Mouse (Mus musculus): ENCODE measurements around the gene Impdh1.
"Not testable (repeated sequence)": the region's sequence is repeated elsewhere in the genome, so short reads cannot be mapped to it uniquely, and the experiment has no call there.

Gene Impdh1

DNA sequence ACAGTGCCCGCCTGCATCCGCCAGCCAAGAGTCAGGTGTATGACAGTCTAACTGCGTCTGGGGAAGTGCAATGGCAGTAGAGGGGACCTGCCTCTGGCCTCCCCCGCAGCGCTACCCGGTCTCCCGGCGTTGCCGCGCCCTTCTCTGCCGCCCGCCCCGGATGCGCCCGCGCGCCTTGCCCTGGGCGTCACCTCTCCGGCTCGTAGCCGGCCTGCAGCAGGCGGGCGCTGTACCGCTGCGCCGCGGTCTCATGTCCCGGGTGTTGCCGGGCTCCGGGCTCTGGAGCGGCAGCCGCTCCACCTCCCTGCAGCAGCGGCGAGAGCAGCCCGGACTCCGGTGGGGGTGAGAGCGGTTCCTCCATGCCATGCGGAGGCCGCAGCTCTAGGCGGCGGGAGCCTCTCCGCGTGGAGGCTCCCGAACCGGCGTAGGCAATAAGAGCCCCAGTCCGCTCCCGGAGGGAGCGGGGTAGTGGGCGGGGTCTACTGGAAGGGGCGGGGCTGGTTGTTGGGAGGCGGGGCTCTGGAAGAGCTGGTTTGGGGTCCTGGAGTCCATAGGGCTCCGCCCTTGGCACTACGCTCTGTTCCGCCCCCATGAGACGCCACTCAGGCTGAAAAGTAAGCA is at the start of gene Impdh1:
Impdh1 (minus strand) TSS at position 484 of the 621 bp plus-strand sequence.
- ATAC-seq (ENCODE audit: low TSS enrichment), result peak; percentile 47

GRCm38 (mm10) chr6:29264456-29264781 is 48.3 kb upstream of the Impdh1 start:
- ATAC-seq (ENCODE audit: low TSS enrichment), result no peak

- ATAC-seq (ENCODE audit: low TSS enrichment), result peak; percentile 74
Measured at GRCm38 (mm10) chr6:29263650-29264455, 47.7 kb upstream of the Impdh1 start.

- no peak for ATAC-seq (ENCODE audit: low TSS enrichment)
Measured at GRCm38 (mm10) chr6:29261831-29262230, 45.7 kb upstream of the Impdh1 start.

DNA sequence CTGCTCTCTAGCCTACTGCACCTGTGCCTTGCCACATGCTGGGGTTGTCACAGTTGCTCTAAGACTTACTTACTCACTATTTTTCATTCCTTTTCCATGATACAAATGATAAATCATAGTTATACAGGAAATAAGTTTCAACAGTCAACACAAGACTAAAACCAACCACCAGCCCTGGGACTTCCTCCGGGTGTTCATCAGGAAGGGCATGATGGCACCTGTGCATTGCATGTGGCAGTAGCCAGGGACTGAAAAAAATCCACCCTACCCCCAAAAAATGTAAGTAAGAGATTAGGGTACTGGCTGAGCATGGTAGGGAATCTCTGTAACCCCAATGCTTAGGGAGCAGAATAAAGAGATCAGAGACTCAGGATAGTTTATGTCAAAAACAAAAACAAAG is 43.3 kb upstream of the Impdh1 start:
- no peak for ATAC-seq (ENCODE audit: low TSS enrichment)

DNA sequence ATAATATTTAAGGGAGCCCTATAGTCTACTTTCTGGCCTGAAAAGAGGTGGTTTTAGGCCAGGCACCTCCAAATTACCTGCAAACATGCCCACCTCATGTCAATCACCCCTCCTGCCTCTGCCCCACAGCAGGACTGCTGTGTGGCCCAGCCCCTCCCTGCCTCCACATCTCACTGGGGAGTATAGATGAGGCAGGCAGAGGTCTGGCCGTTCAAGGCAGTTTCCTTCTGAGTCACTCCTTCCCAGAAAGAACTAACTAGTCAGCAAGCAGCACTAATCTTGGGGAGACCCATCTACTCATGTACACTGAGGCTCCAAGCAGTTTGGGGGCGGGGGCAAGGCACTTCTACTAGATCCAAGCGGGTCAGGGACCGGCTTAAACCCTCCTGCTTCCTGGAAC is 30.9 kb upstream of the Impdh1 start:
- no peak for ATAC-seq (ENCODE audit: low TSS enrichment)

DNA sequence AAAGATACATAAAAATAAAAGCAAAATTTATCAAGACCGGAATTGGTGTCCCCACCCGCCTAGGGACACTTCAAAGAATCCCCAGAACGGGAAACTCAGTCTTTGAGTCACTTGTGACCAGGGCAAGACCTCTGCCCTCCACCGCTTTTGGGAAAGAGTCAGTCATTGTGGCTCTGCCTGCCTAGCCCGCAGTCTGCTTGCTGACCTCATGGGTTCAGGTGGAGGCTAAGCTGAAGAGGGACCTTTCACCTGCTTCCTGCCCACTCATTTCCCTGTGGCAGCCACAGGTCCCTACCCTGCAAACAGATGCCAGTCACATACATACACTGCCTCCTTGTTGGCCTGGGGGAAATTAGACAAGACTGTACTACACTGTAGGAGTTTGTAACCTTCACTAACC is 30.4 kb upstream of the Impdh1 start:
- no peak for ATAC-seq (ENCODE audit: low TSS enrichment)

DNA sequence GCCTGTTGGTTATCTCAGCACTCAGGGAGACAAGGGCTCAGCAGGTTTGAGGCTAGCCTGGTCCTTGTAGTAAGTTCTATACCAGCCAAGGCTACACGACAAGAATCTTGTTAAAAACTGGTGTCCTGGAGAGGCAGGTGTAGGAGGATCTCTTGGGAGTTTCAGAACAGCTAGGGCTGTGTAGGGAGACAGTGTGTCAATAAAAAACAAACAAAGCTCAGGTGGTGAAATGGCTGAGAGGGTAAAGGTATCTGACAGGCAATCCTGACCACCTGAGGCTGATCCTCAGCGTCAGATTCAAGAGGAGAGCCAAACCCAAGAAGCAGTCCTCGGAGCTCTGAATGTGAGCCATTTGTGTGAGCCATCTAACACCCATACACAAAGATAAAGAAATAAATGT is 30.0 kb upstream of the Impdh1 start:
- ATAC-seq (ENCODE audit: low TSS enrichment), result no peak

- ATAC-seq (ENCODE audit: low TSS enrichment), result no peak
Measured at GRCm38 (mm10) chr6:29245272-29246120, 29.3 kb upstream of the Impdh1 start.

- no peak for ATAC-seq (ENCODE audit: low TSS enrichment)
Measured at GRCm38 (mm10) chr6:29242265-29242664, 26.1 kb upstream of the Impdh1 start.

- ATAC-seq (ENCODE audit: low TSS enrichment), result no peak
Measured at GRCm38 (mm10) chr6:29241697-29242096, 25.5 kb upstream of the Impdh1 start.

DNA sequence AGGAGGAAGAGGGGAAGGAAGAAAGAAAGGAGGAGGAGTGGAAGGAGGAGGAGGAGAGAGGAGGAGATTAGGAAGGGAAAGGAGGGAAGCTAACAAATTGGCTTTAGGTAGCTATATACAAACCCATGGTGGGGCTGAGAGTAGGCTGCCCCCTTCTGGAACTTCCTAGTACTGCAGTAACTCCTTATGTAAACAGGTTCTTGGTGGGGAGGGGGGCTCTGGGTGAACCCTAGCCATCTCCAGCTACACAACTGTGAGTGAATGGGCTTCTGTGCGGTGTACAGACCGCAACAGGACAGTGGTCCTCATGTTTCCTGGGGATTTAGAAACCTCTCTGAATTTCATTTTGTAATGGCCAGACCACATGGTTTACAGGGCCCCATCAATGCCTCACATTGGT is 24.6 kb upstream of the Impdh1 start:
- ATAC-seq (ENCODE audit: low TSS enrichment), result no peak

- peak; percentile 41; the same call in 1 of the 2 replicates for ATAC-seq (ENCODE audit: low TSS enrichment)
Measured at GRCm38 (mm10) chr6:29234272-29234671, 18.1 kb upstream of the Impdh1 start.

DNA sequence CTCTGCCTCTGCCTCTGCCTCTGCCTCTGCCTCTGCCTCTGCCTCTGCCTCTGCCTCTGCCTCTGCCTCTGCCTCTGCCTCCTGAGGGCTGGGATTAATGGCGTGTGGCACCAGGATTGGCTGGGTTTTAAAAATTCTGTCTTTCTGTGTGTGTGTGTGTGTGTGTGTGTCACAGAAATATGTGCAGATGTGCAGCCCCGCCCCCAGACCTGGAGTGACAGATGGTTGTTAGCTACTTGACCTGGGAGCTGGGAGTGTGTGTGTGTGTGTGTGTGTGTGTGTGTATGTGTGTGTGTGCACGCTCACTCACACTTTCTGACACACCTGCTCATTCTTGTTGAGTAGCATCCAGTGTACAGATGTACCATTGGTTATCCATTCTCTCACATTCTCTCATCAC is 17.5 kb upstream of the Impdh1 start:
- no peak for ATAC-seq (ENCODE audit: low TSS enrichment)

GRCm38 (mm10) chr6:29232321-29232720 is 16.2 kb upstream of the Impdh1 start:
- no peak for ATAC-seq (ENCODE audit: low TSS enrichment)

DNA sequence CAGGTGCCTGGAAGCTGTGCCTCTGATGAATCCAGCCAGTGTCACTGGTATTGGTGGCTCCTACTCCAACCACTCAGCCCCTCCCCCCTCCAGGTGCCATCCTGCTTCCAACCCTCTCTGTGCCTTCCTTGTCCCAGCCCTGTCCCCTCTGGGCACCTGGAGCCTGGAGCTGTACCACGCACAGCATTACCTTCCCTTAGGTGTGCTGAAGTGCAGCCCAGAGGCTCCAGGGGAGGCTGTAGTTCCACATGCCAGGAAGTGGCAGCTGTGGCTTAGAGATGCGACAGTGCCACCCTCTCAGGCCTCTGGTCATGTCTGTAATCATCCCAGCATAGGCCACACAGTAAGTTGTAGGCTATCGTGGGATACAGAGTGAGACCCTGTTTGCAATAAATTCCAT is 15.6 kb upstream of the Impdh1 start:
- no peak for ATAC-seq (ENCODE audit: low TSS enrichment)

- ATAC-seq (ENCODE audit: low TSS enrichment), result no peak
Measured at GRCm38 (mm10) chr6:29230386-29230785, 14.2 kb upstream of the Impdh1 start.

- ATAC-seq (ENCODE audit: low TSS enrichment), result no peak
Measured at GRCm38 (mm10) chr6:29229265-29229913, 13.2 kb upstream of the Impdh1 start.

DNA sequence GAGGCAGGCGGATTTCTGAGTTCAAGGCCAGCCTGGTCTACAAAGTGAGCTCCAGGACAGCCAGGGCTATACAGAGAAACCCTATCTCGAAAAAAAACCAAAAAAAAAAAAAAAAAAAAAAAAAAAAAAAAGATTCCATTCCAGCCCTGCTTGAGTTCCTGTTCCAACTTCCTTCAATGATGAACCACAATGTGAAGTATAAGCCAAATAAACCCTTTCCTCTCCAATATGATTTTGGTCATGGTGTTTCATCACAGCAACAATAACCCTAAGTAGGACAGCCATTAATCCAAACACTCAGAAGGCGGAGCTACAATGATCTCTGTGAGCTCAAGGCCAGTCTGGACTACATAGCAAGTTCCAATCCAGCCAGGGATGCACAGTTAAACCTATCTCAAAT is 1.6 kb upstream of the Impdh1 start:
- ATAC-seq (ENCODE audit: low TSS enrichment), result not testable (repeated sequence)

DNA sequence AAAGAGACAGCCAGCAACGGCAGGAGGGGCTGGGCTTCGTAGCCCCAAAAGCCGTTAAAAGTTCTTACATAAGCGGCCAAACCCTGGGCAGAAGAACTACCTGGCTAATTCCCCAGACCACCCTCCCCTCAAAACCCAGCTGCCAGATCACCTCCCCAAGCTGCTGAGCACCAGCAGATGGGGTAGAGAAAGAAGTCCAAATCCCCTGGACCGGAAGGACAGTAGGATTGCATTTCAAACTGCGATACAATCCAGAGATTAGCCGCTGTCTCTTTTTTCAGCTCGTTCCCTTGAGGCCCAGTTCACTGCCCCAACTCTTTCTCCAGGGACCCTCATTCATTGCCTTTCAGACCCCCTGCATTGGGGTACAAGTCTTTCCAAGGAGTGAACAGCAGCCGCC is 983 bp downstream of the Impdh1 start:
- no peak for ATAC-seq (ENCODE audit: low TSS enrichment)

- ATAC-seq (ENCODE audit: low TSS enrichment), result no peak
Measured at GRCm38 (mm10) chr6:29214776-29215175, 1.4 kb downstream of the Impdh1 start.

DNA sequence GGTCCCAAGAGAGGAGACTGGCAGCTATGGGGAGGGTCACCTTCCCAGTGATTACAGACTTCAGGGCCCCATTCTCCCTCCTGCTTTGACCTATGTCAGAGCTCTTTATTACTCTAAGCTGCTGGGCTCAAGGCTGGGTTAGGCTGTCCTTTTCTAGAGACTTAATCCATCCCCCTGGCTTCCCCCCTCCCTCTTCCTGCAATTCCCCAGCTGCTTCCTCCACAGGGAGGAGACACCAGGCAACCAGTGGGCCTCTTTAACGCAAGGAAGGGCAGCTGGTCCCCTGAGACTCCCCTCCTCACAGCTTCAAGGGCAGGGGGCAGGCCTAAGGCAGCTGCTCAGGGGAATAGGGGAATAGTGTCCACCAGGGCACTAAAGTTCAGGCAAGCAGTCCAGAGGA is 1.9 kb downstream of the Impdh1 start:
- ATAC-seq (ENCODE audit: low TSS enrichment), result no peak

All from frontal cortex, adult (tissue).